9 mouse cellular contexts compared by ENCODE assay signal in genomic region chr6:90802604-90803003, GRCm38 (mm10).
DNase-seq lines count a peak whose midpoint lies in the region; ATAC-seq and TF ChIP-seq lines count a peak whose summit lies in the region.
"Had no signal": no experiment of that assay in that cellular context is flagged by ENCODE, and none has a peak within 500 bp of the region (broad histone marks: within the 10 kb centered on the region; RNA-seq: fewer than 3 reads in every experiment).

No protein-coding gene starts in this region.

- no peak for TF ChIP-seq CTCF in gastrocnemius, adult 2 months (IDR thresholded peaks at IDR 0.05)

- intact Hi-C loops in gastrocnemius, adult 2 months (cut with DNase I) = no loop called here
- intact Hi-C loops in gastrocnemius, postnatal 36 days (cut with DNase I) = no loop called here

- H3K9me3 ChIP-seq in hindbrain, embryonic 15.5 days = no peaks in the 10 kb centered on the region
- no peaks in the 10 kb centered on the region for H3K9me3 ChIP-seq in midbrain, embryonic 16.5 days (replicated peaks; ENCODE audit: control insufficient read depth, low read length, poor library complexity, severe bottlenecking)

- peak overlapping the region; percentile 28; the same call in 1 of the 2 replicates for H3K27ac ChIP-seq in gastrocnemius, adult 2 months
- H3K27ac ChIP-seq in hindbrain, embryonic 15.5 days (replicated peaks) = peak overlapping the region; percentile 71
- H3K27ac ChIP-seq in midbrain, embryonic 16.5 days (ENCODE audit: low read length) = peak overlapping the region; percentile 3; the same call in 1 of the 2 replicates

- H3K27me3 ChIP-seq in hindbrain, embryonic 15.5 days = no peaks in the 10 kb centered on the region
- H3K27me3 ChIP-seq in midbrain, embryonic 16.5 days (ENCODE audit: control insufficient read depth, insufficient read depth, low read depth, low read length) = no peaks in the 10 kb centered on the region
- H3K27me3 ChIP-seq: CH12.LX had no signal

- H3K9ac ChIP-seq in hindbrain, embryonic 15.5 days = no peak overlapping the region
- no peak overlapping the region for H3K9ac ChIP-seq in midbrain, embryonic 16.5 days (ENCODE audit: low read depth, low read length)

- H3K4me2 ChIP-seq in hindbrain, embryonic 15.5 days = 0 out of 2 replicates have a peak overlapping the region, but pooled peaks have one; percentile 1
- no peak overlapping the region for H3K4me2 ChIP-seq in midbrain, embryonic 16.5 days (ENCODE audit: low read length)

- WGBS in hindbrain, embryonic 15.5 days = 41% methylated on average over 8 of the region's 8 CpGs
- WGBS in midbrain, embryonic 16.5 days = 76% methylated on average over 8 of the region's 8 CpGs

- no peak overlapping the region for H3K4me3 ChIP-seq in gastrocnemius, adult 2 months
- H3K4me3 ChIP-seq in hindbrain, embryonic 15.5 days = no peak overlapping the region
- no peak overlapping the region for H3K4me3 ChIP-seq in midbrain, embryonic 16.5 days (ENCODE audit: low read depth, low read length)

- H3K4me1 ChIP-seq in hindbrain, embryonic 15.5 days (replicated peaks) = peaks cover 49% of the 10 kb centered on the region
- H3K4me1 ChIP-seq in midbrain, embryonic 16.5 days (ENCODE audit: control insufficient read depth, insufficient read depth, low read length) = peaks cover 23% of the 10 kb centered on the region

- peak; percentile 67 for ATAC-seq in hindbrain, embryonic 15.5 days (ENCODE audit: low FRiP score, low read depth)
- ATAC-seq in midbrain, embryonic 16.5 days = no peak; the same call in 1 of the 2 replicates
- no peak for ATAC-seq in granulocyte monocyte progenitor cell, adult 5-6 weeks (replicated peaks; ENCODE audit: poor library complexity, severe bottlenecking)

- DNase-seq in gastrocnemius, adult 2 months = no peak
- no peak for DNase-seq in gastrocnemius, postnatal 36 days
- DNase-seq in cerebellum, adult 11 months = peak; percentile 86
- no peak for DNase-seq in B cell, adult 2 months
- DNase-seq in gastrocnemius, postnatal 4 days (ENCODE audit: low spot score in 2 of 2) = no peak

- H3K36me3 ChIP-seq in hindbrain, embryonic 15.5 days = no peaks in the 10 kb centered on the region
- H3K36me3 ChIP-seq in midbrain, embryonic 16.5 days (ENCODE audit: control insufficient read depth, insufficient read depth, low read length) = no peaks in the 10 kb centered on the region

Comparison
In these comparisons a context has a peak if more than half of its experiments do, and no peak if none do; other contexts are left out.
1. H3K27ac ChIP-seq: peak in every context shown above with its lines; median percentile 71 in hindbrain, embryonic 15.5 days; 28 in gastrocnemius, adult 2 months; 3 in midbrain, embryonic 16.5 days.